Mouse (Mus musculus): Measurements from ENCODE around the gene Mical3. TPM values are rescaled to one million over a fixed set of nuclear protein-coding genes. Genes with fewer than 3 reads are reported as not detected.
A peak's percentile ranks its signal among the peaks of the same experiment; 100 is the strongest.

Mical3 gene
- total and polyA plus RNA-seq, 2 experiments from 2014 or later, result 30.8 to 94.8 TPM

- 87% methylated on average over 9 of the region's 9 CpGs for WGBS
- H3K4me3 ChIP-seq (ENCODE audit: low read depth, low read length), result no peak overlapping the region
- no peaks in the 10 kb centered on the region for H3K27me3 ChIP-seq (ENCODE audit: control insufficient read depth, insufficient read depth, low read length)
- H3K4me1 ChIP-seq (ENCODE audit: control insufficient read depth, insufficient read depth), result peaks cover 59% of the 10 kb centered on the region
- H3K9ac ChIP-seq (replicated peaks; ENCODE audit: low read depth, low read length), result no peak overlapping the region
- no peaks in the 10 kb centered on the region for H3K9me3 ChIP-seq (replicated peaks; ENCODE audit: control insufficient read depth, low read length)
- H3K27ac ChIP-seq (ENCODE audit: low read depth), result peak overlapping the region; percentile 96
- H3K36me3 ChIP-seq (replicated peaks; ENCODE audit: control insufficient read depth, insufficient read depth, low read length), result no peaks in the 10 kb centered on the region
- no peak for TF ChIP-seq CTCF (IDR thresholded peaks at IDR 0.05; ENCODE audit: low read depth)
- no peak for TF ChIP-seq EP300 (IDR thresholded peaks at IDR 0.05; ENCODE audit: low read depth)
- ATAC-seq (ENCODE audit: insufficient read depth, low read depth), result no peak
- H3K4me2 ChIP-seq (ENCODE audit: low read depth, low read length), result no peak overlapping the region
- no peak for DNase-seq (ENCODE audit: low spot score)
These were observed 75.9 kb downstream of the Mical3 start for GRCm38 (mm10) chr6:121054908-121055307.

DNA sequence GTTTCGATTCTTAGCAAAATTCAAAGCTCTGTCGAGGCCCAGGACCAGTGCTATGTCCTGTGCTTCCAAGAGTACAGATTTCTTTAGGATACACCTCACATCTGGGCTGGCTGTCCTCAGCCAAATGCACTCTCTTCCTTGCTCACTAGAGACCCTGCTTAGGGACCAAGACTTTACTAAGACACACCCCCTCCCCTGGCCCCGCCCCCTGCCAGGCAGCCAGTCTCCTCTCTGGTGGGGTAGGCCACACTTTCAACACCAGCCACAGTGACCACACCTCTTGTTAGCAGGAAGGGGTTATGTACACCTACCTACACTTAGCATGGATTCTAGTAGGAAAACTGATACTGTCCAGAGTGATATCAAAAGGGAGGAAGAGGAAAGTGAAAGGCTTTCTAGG is 76.5 kb downstream of the Mical3 start:
- H3K36me3 ChIP-seq (replicated peaks; ENCODE audit: control insufficient read depth, insufficient read depth, low read length), result no peaks in the 10 kb centered on the region
- WGBS, result 45% methylated on average over 3 of the region's 3 CpGs
- peak overlapping the region; percentile 96 for H3K27ac ChIP-seq (ENCODE audit: low read depth)
- DNase-seq (ENCODE audit: low spot score) (no peak), ATAC-seq (ENCODE audit: insufficient read depth, low read depth) (no peak)
- H3K9ac ChIP-seq (replicated peaks; ENCODE audit: low read depth, low read length), result 0 out of 2 replicates have a peak overlapping the region, but pooled peaks have one; percentile 5
- no peak overlapping the region for H3K4me2 ChIP-seq (ENCODE audit: low read depth, low read length)
- no peaks in the 10 kb centered on the region for H3K27me3 ChIP-seq (ENCODE audit: control insufficient read depth, insufficient read depth, low read length)
- TF ChIP-seq CTCF (IDR thresholded peaks at IDR 0.05; ENCODE audit: low read depth), result no peak
- TF ChIP-seq EP300 (IDR thresholded peaks at IDR 0.05; ENCODE audit: low read depth), result no peak
- H3K9me3 ChIP-seq (replicated peaks; ENCODE audit: control insufficient read depth, low read length), result no peaks in the 10 kb centered on the region
- peaks cover 59% of the 10 kb centered on the region for H3K4me1 ChIP-seq (ENCODE audit: control insufficient read depth, insufficient read depth)
- H3K4me3 ChIP-seq (ENCODE audit: low read depth, low read length), result no peak overlapping the region

DNA sequence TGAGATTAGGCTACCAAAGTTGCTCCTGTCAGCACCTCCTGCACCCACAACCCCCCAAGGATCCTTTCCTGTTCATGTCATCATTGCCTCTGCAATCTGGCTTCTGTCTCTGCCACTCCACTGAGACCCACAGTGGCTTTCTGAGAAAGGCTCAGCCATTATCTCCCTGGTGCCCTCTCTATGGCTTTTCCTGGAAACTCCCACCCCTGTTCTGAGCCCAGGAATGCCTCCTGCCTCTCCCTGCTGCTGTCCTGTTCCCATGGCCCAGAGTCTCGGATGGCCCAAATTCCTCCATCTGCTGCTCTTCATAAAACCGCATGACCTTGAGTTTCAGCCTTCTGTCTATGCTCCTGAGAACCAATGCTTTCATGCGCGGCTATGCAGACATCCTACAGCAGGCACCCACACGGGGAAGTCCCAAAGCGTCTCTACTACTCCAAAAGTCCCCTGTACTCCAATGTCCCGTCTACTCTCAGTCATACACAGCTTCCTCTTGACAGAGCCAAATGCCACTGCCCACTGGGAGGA is 77.2 kb downstream of the Mical3 start:
- Histone ChIP-seq H3K4me3 (ENCODE audit: low read depth, low read length) (no peak overlapping the region), H3K9ac (replicated peaks; ENCODE audit: low read depth, low read length) (no peak overlapping the region; the same call in 1 of the 2 replicates), H3K9me3 (replicated peaks; ENCODE audit: control insufficient read depth, low read length) (no peaks in the 10 kb centered on the region), H3K27me3 (ENCODE audit: control insufficient read depth, insufficient read depth, low read length) (no peaks in the 10 kb centered on the region), H3K36me3 (replicated peaks; ENCODE audit: control insufficient read depth, insufficient read depth, low read length) (no peaks in the 10 kb centered on the region), H3K4me1 (ENCODE audit: control insufficient read depth, insufficient read depth) (peaks cover 61% of the 10 kb centered on the region), H3K4me2 (ENCODE audit: low read depth, low read length) (0 out of 2 replicates have a peak overlapping the region, but pooled peaks have one; percentile 11), H3K27ac (ENCODE audit: low read depth) (peak overlapping the region; percentile 96)
- ATAC-seq (ENCODE audit: insufficient read depth, low read depth) (peak; percentile 91), DNase-seq (ENCODE audit: low spot score) (peak; percentile 89)
- WGBS, result 29% methylated on average over 7 of the region's 7 CpGs
- TF ChIP-seq EP300 (IDR thresholded peaks at IDR 0.05; ENCODE audit: low read depth) (peak; percentile 99), CTCF (IDR thresholded peaks at IDR 0.05; ENCODE audit: low read depth) (no peak)

DNA sequence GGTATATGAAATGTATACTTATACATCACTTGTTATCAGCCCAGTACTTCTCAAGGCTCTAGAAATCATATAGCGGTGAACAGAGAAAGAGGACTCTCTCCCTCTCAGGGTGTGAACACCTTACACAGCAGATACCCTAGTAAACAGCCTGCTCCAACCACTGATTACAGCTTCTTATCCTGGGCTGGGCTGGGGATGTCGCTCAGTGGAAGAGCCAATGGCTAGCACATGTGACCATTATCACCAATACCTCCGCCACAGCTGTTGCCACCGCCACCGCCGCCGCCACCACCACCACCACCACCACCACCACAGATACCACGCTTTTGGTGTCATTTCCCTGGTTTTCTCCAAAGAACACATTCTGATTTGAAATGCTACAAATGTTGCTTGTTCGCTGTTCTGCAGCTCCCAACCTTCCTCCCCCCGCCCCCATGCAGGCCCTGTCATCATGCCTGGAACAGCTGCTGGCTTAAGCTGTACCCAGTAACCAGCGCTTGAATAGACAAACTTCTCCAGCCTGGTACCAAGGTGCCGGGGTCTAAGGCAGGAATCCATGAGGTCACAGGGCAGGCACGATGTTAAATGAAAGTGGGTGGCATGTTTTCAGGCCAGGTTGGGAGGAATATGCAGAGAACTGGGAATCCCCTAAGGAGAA is 78.7 kb downstream of the Mical3 start:
- Histone ChIP-seq H3K27ac (ENCODE audit: low read depth) (peak overlapping the region; percentile 96), H3K4me2 (ENCODE audit: low read depth, low read length) (no peak overlapping the region), H3K9ac (replicated peaks; ENCODE audit: low read depth, low read length) (no peak overlapping the region), H3K27me3 (ENCODE audit: control insufficient read depth, insufficient read depth, low read length) (no peaks in the 10 kb centered on the region), H3K9me3 (replicated peaks; ENCODE audit: control insufficient read depth, low read length) (no peaks in the 10 kb centered on the region), H3K4me3 (ENCODE audit: low read depth, low read length) (no peak overlapping the region), H3K36me3 (replicated peaks; ENCODE audit: control insufficient read depth, insufficient read depth, low read length) (no peaks in the 10 kb centered on the region), H3K4me1 (ENCODE audit: control insufficient read depth, insufficient read depth) (peaks cover 63% of the 10 kb centered on the region)
- DNase-seq (ENCODE audit: low spot score), result no peak
- no peak for ATAC-seq (ENCODE audit: insufficient read depth, low read depth)
- TF ChIP-seq EP300 (IDR thresholded peaks at IDR 0.05; ENCODE audit: low read depth), result no peak; the same call in 1 of the 2 replicates
- TF ChIP-seq CTCF (IDR thresholded peaks at IDR 0.05; ENCODE audit: low read depth), result no peak
- 71% methylated on average over 13 of the region's 13 CpGs for WGBS

- WGBS, result 49% methylated on average over 8 of the region's 8 CpGs
- Histone ChIP-seq H3K9me3 (replicated peaks; ENCODE audit: control insufficient read depth, low read length) (no peaks in the 10 kb centered on the region), H3K9ac (replicated peaks; ENCODE audit: low read depth, low read length) (no peak overlapping the region), H3K27ac (ENCODE audit: low read depth) (0 out of 2 replicates have a peak overlapping the region, but pooled peaks have one; percentile 36), H3K27me3 (ENCODE audit: control insufficient read depth, insufficient read depth, low read length) (no peaks in the 10 kb centered on the region), H3K4me1 (ENCODE audit: control insufficient read depth, insufficient read depth) (peaks cover 62% of the 10 kb centered on the region), H3K4me3 (ENCODE audit: low read depth, low read length) (no peak overlapping the region), H3K36me3 (replicated peaks; ENCODE audit: control insufficient read depth, insufficient read depth, low read length) (no peaks in the 10 kb centered on the region), H3K4me2 (ENCODE audit: low read depth, low read length) (no peak overlapping the region)
- TF ChIP-seq CTCF (IDR thresholded peaks at IDR 0.05; ENCODE audit: low read depth) (no peak), EP300 (IDR thresholded peaks at IDR 0.05; ENCODE audit: low read depth) (no peak)
- DNase-seq (ENCODE audit: low spot score) (peak; percentile 60), ATAC-seq (ENCODE audit: insufficient read depth, low read depth) (peak; percentile 26; the same call in 1 of the 2 replicates)
These were observed 79.4 kb downstream of the Mical3 start for GRCm38 (mm10) chr6:121051411-121051810.

All from heart, postnatal 0 days (tissue).